Mouse (Mus musculus): ENCODE measurements around the gene Cnot10. TPM values are rescaled to one million over a fixed set of nuclear protein-coding genes. Genes with fewer than 3 reads are reported as not detected.
A peak's percentile ranks its signal among the peaks of the same experiment; 100 is the strongest.

The Cnot10 gene
- polyA plus RNA-seq, 1 experiment from 2014 or later, result 50.0 TPM

GRCm38 (mm10) chr9:114612566-114612965, 27.4 kb downstream of the Cnot10 start:
- Histone ChIP-seq H3K27me3 (replicated peaks; ENCODE audit: control insufficient read depth, insufficient read depth, low read length) (no peaks in the 10 kb centered on the region), H3K9me3 (ENCODE audit: control insufficient read depth, low read length) (no peaks in the 10 kb centered on the region), H3K36me3 (ENCODE audit: control insufficient read depth, insufficient read depth, low read length) (peaks cover 26% of the 10 kb centered on the region), H3K4me2 (ENCODE audit: low read depth, low read length) (no peak overlapping the region), H3K9ac (ENCODE audit: low read depth, low read length) (no peak overlapping the region), H3K4me1 (ENCODE audit: control insufficient read depth, insufficient read depth, low read length) (no peaks in the 10 kb centered on the region), H3K4me3 (ENCODE audit: low read length) (no peak overlapping the region), H3K27ac (ENCODE audit: low read length) (no peak overlapping the region)
- ATAC-seq, result no peak
- WGBS, result 82% methylated on average over 4 of the region's 4 CpGs

DNA sequence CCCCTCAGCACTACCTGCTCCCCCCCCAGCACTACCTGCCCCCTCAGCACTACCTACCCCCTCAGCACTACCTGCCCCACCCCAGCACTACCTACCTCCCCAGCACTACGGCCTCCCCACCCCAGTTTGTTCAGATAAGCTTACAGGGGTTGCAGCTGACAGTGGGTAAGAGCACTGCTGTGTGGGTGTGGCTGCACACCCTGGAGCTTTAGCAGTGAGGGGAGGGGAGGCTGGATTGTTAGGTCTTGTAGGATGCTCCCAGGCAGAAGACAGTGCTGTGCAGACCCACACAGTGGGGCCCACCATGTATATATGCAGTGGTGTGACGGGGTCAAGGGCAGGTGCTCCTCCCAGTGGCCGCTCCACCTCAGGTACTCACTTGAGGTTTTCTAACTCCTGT, 29.7 kb downstream of the Cnot10 start:
- WGBS, result 84% methylated on average over 3 of the region's 3 CpGs
- H3K9ac ChIP-seq (ENCODE audit: low read depth, low read length), result no peak overlapping the region
- no peak overlapping the region for H3K4me2 ChIP-seq (ENCODE audit: low read depth, low read length)
- no peak overlapping the region for H3K4me3 ChIP-seq (ENCODE audit: low read length)
- no peaks in the 10 kb centered on the region for H3K9me3 ChIP-seq (ENCODE audit: control insufficient read depth, low read length)
- no peak for ATAC-seq
- no peak overlapping the region for H3K27ac ChIP-seq (ENCODE audit: low read length)
- H3K27me3 ChIP-seq (replicated peaks; ENCODE audit: control insufficient read depth, insufficient read depth, low read length), result no peaks in the 10 kb centered on the region
- no peaks in the 10 kb centered on the region for H3K4me1 ChIP-seq (ENCODE audit: control insufficient read depth, insufficient read depth, low read length)
- peaks cover 24% of the 10 kb centered on the region for H3K36me3 ChIP-seq (ENCODE audit: control insufficient read depth, insufficient read depth, low read length)

DNA sequence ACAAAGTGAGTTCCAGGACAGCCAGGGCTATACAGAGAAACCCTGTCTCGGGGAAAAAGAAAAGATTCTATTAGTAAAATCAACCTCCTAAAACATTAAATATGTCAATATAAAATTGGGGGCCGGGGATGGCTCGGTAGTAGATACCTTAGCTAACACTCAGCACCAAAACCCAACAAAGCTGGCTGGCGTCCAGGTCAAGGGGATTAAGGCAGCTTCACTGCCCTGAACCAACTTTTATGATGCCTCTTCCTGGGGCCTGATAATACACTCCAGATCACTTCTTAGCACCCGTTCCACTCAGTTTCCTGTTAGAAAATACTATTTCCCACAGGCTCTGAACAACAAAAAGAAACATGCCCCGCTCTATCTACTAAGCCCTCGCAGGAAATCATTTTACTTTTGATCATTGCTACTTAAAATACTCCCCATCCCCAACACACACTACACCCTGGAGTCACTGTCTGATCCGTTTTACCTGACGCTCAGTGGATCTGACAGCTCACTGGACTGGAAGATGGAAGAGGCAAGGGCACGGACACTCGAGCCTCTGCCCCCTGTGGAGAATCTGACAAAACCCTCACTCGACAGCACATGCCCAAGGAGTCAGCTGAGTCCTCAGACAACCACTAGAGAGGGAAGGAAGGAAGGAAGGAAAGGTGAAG, 36.0 kb downstream of the Cnot10 start:
- H3K9me3 ChIP-seq (ENCODE audit: control insufficient read depth, low read length), result no peaks in the 10 kb centered on the region
- H3K27ac ChIP-seq (ENCODE audit: low read length), result no peak overlapping the region
- H3K36me3 ChIP-seq (ENCODE audit: control insufficient read depth, insufficient read depth, low read length), result peaks cover 3% of the 10 kb centered on the region
- no peaks in the 10 kb centered on the region for H3K27me3 ChIP-seq (replicated peaks; ENCODE audit: control insufficient read depth, insufficient read depth, low read length)
- no peak for ATAC-seq
- no peak overlapping the region for H3K9ac ChIP-seq (ENCODE audit: low read depth, low read length)
- 78% methylated on average over 12 of the region's 12 CpGs for WGBS
- H3K4me1 ChIP-seq (ENCODE audit: control insufficient read depth, insufficient read depth, low read length), result no peaks in the 10 kb centered on the region
- no peak overlapping the region for H3K4me3 ChIP-seq (ENCODE audit: low read length)
- H3K4me2 ChIP-seq (ENCODE audit: low read depth, low read length), result no peak overlapping the region

- H3K9ac ChIP-seq (ENCODE audit: low read depth, low read length), result no peak overlapping the region
- no peak overlapping the region for H3K27ac ChIP-seq (ENCODE audit: low read length)
- ATAC-seq, result no peak
- H3K9me3 ChIP-seq (ENCODE audit: control insufficient read depth, low read length), result no peaks in the 10 kb centered on the region
- H3K36me3 ChIP-seq (ENCODE audit: control insufficient read depth, insufficient read depth, low read length), result peaks cover 9% of the 10 kb centered on the region
- H3K4me1 ChIP-seq (ENCODE audit: control insufficient read depth, insufficient read depth, low read length), result no peaks in the 10 kb centered on the region
- H3K4me3 ChIP-seq (ENCODE audit: low read length), result no peak overlapping the region
- no peak overlapping the region for H3K4me2 ChIP-seq (ENCODE audit: low read depth, low read length)
- WGBS, result 89% methylated on average over 1 of the region's 1 CpGs
- H3K27me3 ChIP-seq (replicated peaks; ENCODE audit: control insufficient read depth, insufficient read depth, low read length), result no peaks in the 10 kb centered on the region
Measured at GRCm38 (mm10) chr9:114601096-114601495, 38.9 kb downstream of the Cnot10 start.

DNA sequence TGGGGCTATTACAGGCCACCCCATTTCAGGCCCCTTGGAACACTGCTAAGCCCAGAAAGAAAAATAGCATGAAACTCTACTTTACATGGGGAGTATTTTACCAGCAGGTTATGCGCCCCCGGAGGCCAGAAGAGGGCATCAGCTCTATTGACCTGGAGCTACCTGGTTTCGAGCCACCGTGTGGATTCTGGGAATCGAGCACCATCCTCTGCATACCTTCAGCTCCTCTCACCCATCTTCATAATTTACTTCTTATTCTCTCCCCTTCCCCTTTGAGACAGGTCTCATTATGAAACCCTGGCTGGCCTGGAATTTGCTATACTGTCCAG, 55.0 kb downstream of the Cnot10 start:
- Histone ChIP-seq H3K4me1 (ENCODE audit: control insufficient read depth, insufficient read depth, low read length) (peaks cover 9% of the 10 kb centered on the region), H3K9ac (ENCODE audit: low read depth, low read length) (no peak overlapping the region), H3K27me3 (replicated peaks; ENCODE audit: control insufficient read depth, insufficient read depth, low read length) (no peaks in the 10 kb centered on the region), H3K4me3 (ENCODE audit: low read length) (no peak overlapping the region), H3K9me3 (ENCODE audit: control insufficient read depth, low read length) (no peaks in the 10 kb centered on the region), H3K36me3 (ENCODE audit: control insufficient read depth, insufficient read depth, low read length) (peaks cover 3% of the 10 kb centered on the region; the same call in 1 of the 2 replicates), H3K27ac (ENCODE audit: low read length) (no peak overlapping the region), H3K4me2 (ENCODE audit: low read depth, low read length) (no peak overlapping the region)
- ATAC-seq, result peak; percentile 20; the same call in 1 of the 2 replicates
- WGBS, result 29% methylated on average over 5 of the region's 5 CpGs

- Histone ChIP-seq H3K9ac (ENCODE audit: low read depth, low read length) (peak overlapping the region; percentile 73), H3K27me3 (replicated peaks; ENCODE audit: control insufficient read depth, insufficient read depth, low read length) (no peaks in the 10 kb centered on the region), H3K36me3 (ENCODE audit: control insufficient read depth, insufficient read depth, low read length) (peaks cover 3% of the 10 kb centered on the region; the same call in 1 of the 2 replicates), H3K4me3 (ENCODE audit: low read length) (peak overlapping the region; percentile 52), H3K4me2 (ENCODE audit: low read depth, low read length) (peak overlapping the region; percentile 80), H3K4me1 (ENCODE audit: control insufficient read depth, insufficient read depth, low read length) (peaks cover 9% of the 10 kb centered on the region), H3K9me3 (ENCODE audit: control insufficient read depth, low read length) (no peaks in the 10 kb centered on the region), H3K27ac (ENCODE audit: low read length) (peak overlapping the region; percentile 57)
- peak; percentile 75 for ATAC-seq
- 6% methylated on average over 31 of the region's 31 CpGs for WGBS
Measured at GRCm38 (mm10) chr9:114584183-114585016, 55.6 kb downstream of the Cnot10 start.

- peak overlapping the region; percentile 52 for H3K4me3 ChIP-seq (ENCODE audit: low read length)
- H3K27ac ChIP-seq (ENCODE audit: low read length), result peak overlapping the region; percentile 57
- peak overlapping the region; percentile 73 for H3K9ac ChIP-seq (ENCODE audit: low read depth, low read length)
- peak; percentile 60 for ATAC-seq
- peaks cover 9% of the 10 kb centered on the region for H3K4me1 ChIP-seq (ENCODE audit: control insufficient read depth, insufficient read depth, low read length)
- no peaks in the 10 kb centered on the region for H3K9me3 ChIP-seq (ENCODE audit: control insufficient read depth, low read length)
- H3K27me3 ChIP-seq (replicated peaks; ENCODE audit: control insufficient read depth, insufficient read depth, low read length), result no peaks in the 10 kb centered on the region
- H3K36me3 ChIP-seq (ENCODE audit: control insufficient read depth, insufficient read depth, low read length), result peaks cover 3% of the 10 kb centered on the region; the same call in 1 of the 2 replicates
- WGBS, result under 1% methylated on average over 23 of the region's 23 CpGs
- H3K4me2 ChIP-seq (ENCODE audit: low read depth, low read length), result peak overlapping the region; percentile 80
Measured at GRCm38 (mm10) chr9:114583812-114584182, 56.2 kb downstream of the Cnot10 start.

DNA sequence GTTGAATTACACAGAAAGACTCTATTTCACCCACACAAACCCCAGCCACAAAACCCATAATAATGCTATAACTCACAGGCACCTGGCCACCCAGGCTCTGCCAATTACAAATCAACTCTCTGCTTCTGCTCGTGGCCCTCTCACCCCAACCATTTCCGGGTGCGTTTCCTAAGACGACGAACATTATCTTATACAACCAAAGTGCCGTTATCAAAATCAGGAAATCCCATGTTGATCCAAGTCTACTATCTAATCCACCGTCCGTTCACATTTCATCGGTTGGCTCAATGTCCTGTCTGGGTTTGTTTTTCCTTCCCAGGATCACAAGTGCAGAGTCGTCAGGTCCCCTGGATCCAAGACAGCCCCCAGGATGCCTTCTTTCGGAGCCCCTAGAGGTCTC, 61.3 kb downstream of the Cnot10 start:
- 58% methylated on average over 11 of the region's 11 CpGs for WGBS
- no peak for ATAC-seq
- Histone ChIP-seq H3K4me1 (ENCODE audit: control insufficient read depth, insufficient read depth, low read length) (no peaks in the 10 kb centered on the region), H3K9me3 (ENCODE audit: control insufficient read depth, low read length) (no peaks in the 10 kb centered on the region), H3K4me2 (ENCODE audit: low read depth, low read length) (no peak overlapping the region), H3K4me3 (ENCODE audit: low read length) (no peak overlapping the region), H3K27ac (ENCODE audit: low read length) (no peak overlapping the region), H3K9ac (ENCODE audit: low read depth, low read length) (no peak overlapping the region), H3K27me3 (replicated peaks; ENCODE audit: control insufficient read depth, insufficient read depth, low read length) (no peaks in the 10 kb centered on the region), H3K36me3 (ENCODE audit: control insufficient read depth, insufficient read depth, low read length) (no peaks in the 10 kb centered on the region)

GRCm38 (mm10) chr9:114576001-114576400, 64.0 kb downstream of the Cnot10 start:
- Histone ChIP-seq H3K4me3 (ENCODE audit: low read length) (no peak overlapping the region), H3K36me3 (ENCODE audit: control insufficient read depth, insufficient read depth, low read length) (no peaks in the 10 kb centered on the region), H3K27ac (ENCODE audit: low read length) (no peak overlapping the region), H3K9ac (ENCODE audit: low read depth, low read length) (no peak overlapping the region), H3K4me2 (ENCODE audit: low read depth, low read length) (no peak overlapping the region), H3K27me3 (replicated peaks; ENCODE audit: control insufficient read depth, insufficient read depth, low read length) (no peaks in the 10 kb centered on the region), H3K9me3 (ENCODE audit: control insufficient read depth, low read length) (no peaks in the 10 kb centered on the region), H3K4me1 (ENCODE audit: control insufficient read depth, insufficient read depth, low read length) (no peaks in the 10 kb centered on the region)
- peak; percentile 44; the same call in 1 of the 2 replicates for ATAC-seq
- 74% methylated on average over 1 of the region's 1 CpGs for WGBS
